Mouse (Mus musculus): ENCODE measurements around the gene Kcnh4. TPM values are rescaled to one million over a fixed set of nuclear protein-coding genes. Genes with fewer than 3 reads are reported as not detected.
A peak's percentile ranks its signal among the peaks of the same experiment; 100 is the strongest.

Kcnh4 gene
- total RNA-seq, 1 experiment from 2014 or later: 0.15 TPM

- no peak for DNase-seq
Observed at GRCm38 (mm10) chr11:100709201-100709810, 50.4 kb downstream of the Kcnh4 start.

- DNase-seq: no peak
Observed at GRCm38 (mm10) chr11:100705095-100705747, 54.5 kb downstream of the Kcnh4 start.

- peak; percentile 70 for DNase-seq
Observed at GRCm38 (mm10) chr11:100703851-100704531, 55.8 kb downstream of the Kcnh4 start, which contains the start of gene Dhx58. TSS of gene Dhx58 (minus strand) at chr11:100704271.

GRCm38 (mm10) chr11:100703366-100703765, 56.4 kb downstream of the Kcnh4 start:
- no peak for DNase-seq

- no peak for DNase-seq
Observed at GRCm38 (mm10) chr11:100702906-100703305, 56.8 kb downstream of the Kcnh4 start.

GRCm38 (mm10) chr11:100702081-100702851, 57.5 kb downstream of the Kcnh4 start:
- peak; percentile 83 for DNase-seq

GRCm38 (mm10) chr11:100701301-100701700, 58.4 kb downstream of the Kcnh4 start:
- peak; percentile 85 for DNase-seq

GRCm38 (mm10) chr11:100700710-100701109, 59.0 kb downstream of the Kcnh4 start:
- no peak for DNase-seq

GRCm38 (mm10) chr11:100697921-100698320, 61.8 kb downstream of the Kcnh4 start:
- DNase-seq: peak; percentile 56

GRCm38 (mm10) chr11:100694926-100695325, 64.8 kb downstream of the Kcnh4 start:
- DNase-seq: peak; percentile 89

GRCm38 (mm10) chr11:100693154-100693553, 66.6 kb downstream of the Kcnh4 start:
- no peak for DNase-seq

- DNase-seq: no peak
Observed at GRCm38 (mm10) chr11:100692164-100692616, 67.6 kb downstream of the Kcnh4 start, which contains the start of gene Zfp385c. TSS of gene Zfp385c (minus strand) at chr11:100692455.

GRCm38 (mm10) chr11:100690389-100690788, 69.4 kb downstream of the Kcnh4 start:
- no peak for DNase-seq

Other genes starting within 250 kb of the Kcnh4 start
- 805 and 809 TPM in 2 replicates for gene Acly, start 231.9 kb downstream of the Kcnh4 start, total RNA-seq (2021)
- 1.3 TPM in 2 replicates for gene Ttc25, start 214.3 kb downstream of the Kcnh4 start, total RNA-seq (2021)
- gene Cnp, start 185.0 kb downstream of the Kcnh4 start, total RNA-seq (2021): 35.5 and 38.4 TPM in 2 replicates
- 41.1 and 44.4 TPM in 2 replicates for gene Nkiras2, start 140.7 kb downstream of the Kcnh4 start, total RNA-seq (2021)
- 217 and 264 TPM in 2 replicates for gene Dnajc7, start 139.8 kb downstream of the Kcnh4 start, total RNA-seq (2021)
- 0.19 TPM in 1 of 2 replicates, not detected in the other for gene Zfp385c, start 67.5 kb downstream of the Kcnh4 start, total RNA-seq (2021)
- gene Dhx58, start 55.7 kb downstream of the Kcnh4 start, total RNA-seq (2021): 15.8 and 16.2 TPM in 2 replicates
- gene Kat2a, start 47.5 kb downstream of the Kcnh4 start, total RNA-seq (2021): 39.9 and 44.6 TPM in 2 replicates
- gene Hspb9, start 46.1 kb downstream of the Kcnh4 start, total RNA-seq (2021): not detected in 2 replicates
- gene Rab5c, start 21.7 kb downstream of the Kcnh4 start, total RNA-seq (2021): 170 and 175 TPM in 2 replicates
- not detected in 2 replicates for gene Hcrt, start 3.0 kb upstream of the Kcnh4 start, total RNA-seq (2021)
- 19.7 and 19.9 TPM in 2 replicates for gene Ghdc, start 11.0 kb upstream of the Kcnh4 start, total RNA-seq (2021)
- 72.8 and 74.6 TPM in 2 replicates for gene Stat5b, start 90.8 kb upstream of the Kcnh4 start, total RNA-seq (2021)
- 37.8 and 44.2 TPM in 2 replicates for gene Stat5a, start 99.4 kb upstream of the Kcnh4 start, total RNA-seq (2021)
- 75.1 and 82.4 TPM in 2 replicates for gene Stat3, start 179.6 kb upstream of the Kcnh4 start, total RNA-seq (2021)
- 290 and 306 TPM in 2 replicates for gene Cavin1, start 210.9 kb upstream of the Kcnh4 start, total RNA-seq (2021)
- gene Atp6v0a1, start 249.5 kb upstream of the Kcnh4 start, total RNA-seq (2021): 91.3 and 111 TPM in 2 replicates

Data from adrenal gland, postnatal 14 days (tissue).